Mouse (Mus musculus) heart, adult 2 months (tissue): Measurements from ENCODE around the gene Usp19. TPM values are rescaled to one million over a fixed set of nuclear protein-coding genes. Genes with fewer than 3 reads are reported as not detected.

ENCODE experiments used
- DNase-seq, 2 experiments: peaks; one replicate each; pipeline ENCODE4 v3.0.0; 2021
- H3K27ac ChIP-seq: fragments of 200-600 bp; 2 replicates; pipeline ENCODE4 v1.8.1; 2022
- H3K27me3 ChIP-seq: fragments of 200-500 bp; 2 replicates; pipeline ENCODE4 v1.6.1; 2012; ENCODE audit warnings: mild to moderate bottlenecking, low read length, inconsistent platforms, mixed read lengths; ENCODE audit not compliant: control insufficient read depth, insufficient read depth
- H3K36me3 ChIP-seq: fragments of 200-500 bp; 2 replicates; pipeline ENCODE4 v1.6.1; 2012; ENCODE audit warnings: low read length, inconsistent platforms; ENCODE audit not compliant: control insufficient read depth, insufficient read depth
- H3K4me1 ChIP-seq: fragments of 200-500 bp; 2 replicates; pipeline ENCODE4 v1.6.1; 2011; ENCODE audit warnings: low read length; ENCODE audit not compliant: control insufficient read depth, insufficient read depth
- H3K4me3 ChIP-seq: fragments of 200-600 bp; 2 replicates; pipeline ENCODE4 v1.8.1; 2022
- H3K79me2 ChIP-seq: fragments of 200-500 bp; replicated peaks from 2 replicates; pipeline ENCODE4 v1.6.1; 2012; ENCODE audit warnings: mild to moderate bottlenecking, inconsistent platforms, low read length, moderate library complexity, mixed read lengths; ENCODE audit not compliant: control insufficient read depth, insufficient read depth
- H3K9ac ChIP-seq: fragments of 200-500 bp; 2 replicates; pipeline ENCODE4 v1.6.1; 2012; ENCODE audit warnings: low read depth, mild to moderate bottlenecking, control low read depth, inconsistent platforms, low read length, mixed read lengths
- CTCF ChIP-seq: fragments of 200-600 bp; IDR thresholded peaks from 2 replicates; pipeline ENCODE4 v1.8.1; 2022; ENCODE audit warnings: antibody characterized with exemption, mild to moderate bottlenecking, moderate library complexity
- EP300 ChIP-seq: fragments of 200-500 bp; IDR thresholded peaks from 2 replicates; pipeline ENCODE4 v1.6.1; 2011; ENCODE audit warnings: low read depth, low read length, control low read depth; ENCODE audit not compliant: insufficient read depth
- POLR2A ChIP-seq: fragments of 200-500 bp; IDR thresholded peaks from 2 replicates; pipeline ENCODE4 v1.6.1; 2011; ENCODE audit warnings: mild to moderate bottlenecking, low read depth, low read length, control low read depth; ENCODE audit not compliant: insufficient read depth
- WGBS: fragments of 180-500 bp; shearing (Covaris S2); methylation state at CpG from one replicate; pipeline ENCODE4 v1.1.7; 2018; 5-methylcytosine and 5-hydroxymethylcytosine counted together
- intact Hi-C: fragments of 180-260 bp; cut with DNase I; formaldehyde crosslinking; loops from one replicate; pipeline ENCODE4 v1.15.1; 2025
- polyA plus RNA-seq: library from polyadenylated mRNA; depleted of rRNA; stranded (reverse); fragments of >200 nt; gene quantifications from 2 replicates; pipeline ENCODE4 v1.2.3, GENCODE M21; 2012
- total RNA-seq, 2 experiments: library from RNA; stranded (reverse); gene quantifications; 2 replicates each; pipeline ENCODE4 v1.2.3; 2021

Gene Usp19
- total and polyA plus RNA-seq, 3 experiments = 83.2 to 110 (median 91.9) TPM

GRCm38 (mm10) chr9:108489215-108489614, 1.2 kb upstream of the Usp19 start:
- no peak overlapping the region for H3K27ac ChIP-seq
- TF ChIP-seq EP300 (no peak), CTCF (no peak), POLR2A (no peak)
- WGBS = 95% methylated on average over 20 of the region's 20 CpGs
- H3K4me3 ChIP-seq = no peak overlapping the region
- intact Hi-C loops = no loop called here
- peaks cover 7% of the 10 kb centered on the region for H3K4me1 ChIP-seq
- no peak for DNase-seq
- H3K27me3 ChIP-seq = no peaks in the 10 kb centered on the region
- no peak overlapping the region for H3K9ac ChIP-seq
- peaks cover under 1% of the 10 kb centered on the region; the same call in 1 of the 2 replicates for H3K79me2 ChIP-seq
- H3K36me3 ChIP-seq = peaks cover 6% of the 10 kb centered on the region

GRCm38 (mm10) chr9:108489702-108490558, 472 bp upstream of the Usp19 start:
- intact Hi-C loops = loop anchor here (2.0 to 5.0 kb wide), 2 partner anchors 17 to 38 kb away; partner anchors contain the start of gene Qars
- no peak for DNase-seq
- Histone ChIP-seq H3K4me1 (peaks cover 7% of the 10 kb centered on the region), H3K27ac (peak overlapping the region; percentile 99), H3K9ac (peak overlapping the region; percentile 17), H3K36me3 (peaks cover 6% of the 10 kb centered on the region), H3K79me2 (no peaks in the 10 kb centered on the region), H3K4me3 (peak overlapping the region; percentile 99; the same call in 1 of the 2 replicates), H3K27me3 (no peaks in the 10 kb centered on the region)
- WGBS = 58% methylated on average over 26 of the region's 26 CpGs
- TF ChIP-seq POLR2A = no peak
- TF ChIP-seq EP300 = no peak
- TF ChIP-seq CTCF = no peak

GRCm38 (mm10) chr9:108491286-108491580, 831 bp downstream of the Usp19 start:
- no peak for TF ChIP-seq EP300
- TF ChIP-seq POLR2A = no peak
- no peak for TF ChIP-seq CTCF
- no peaks in the 10 kb centered on the region for H3K27me3 ChIP-seq
- DNase-seq = no peak
- WGBS = 1% methylated on average over 12 of the region's 12 CpGs
- peak overlapping the region; percentile 99 for H3K4me3 ChIP-seq
- peaks cover 7% of the 10 kb centered on the region for H3K4me1 ChIP-seq
- H3K79me2 ChIP-seq = no peaks in the 10 kb centered on the region
- H3K27ac ChIP-seq = peak overlapping the region; percentile 99
- peak overlapping the region; percentile 90 for H3K9ac ChIP-seq
- peaks cover 6% of the 10 kb centered on the region for H3K36me3 ChIP-seq
- intact Hi-C loops = loop anchor here (2.0 to 5.0 kb wide), 2 partner anchors 16 to 39 kb away; partner anchors contain the start of gene Qars

GRCm38 (mm10) chr9:108492043-108492750, 1.8 kb downstream of the Usp19 start:
- Histone ChIP-seq H3K9ac (peak overlapping the region; percentile 42), H3K27me3 (no peaks in the 10 kb centered on the region), H3K27ac (peak overlapping the region; percentile 99), H3K79me2 (no peaks in the 10 kb centered on the region), H3K36me3 (peaks cover 6% of the 10 kb centered on the region), H3K4me1 (peaks cover 7% of the 10 kb centered on the region), H3K4me3 (peak overlapping the region; percentile 99)
- DNase-seq = peak in 1 of 2 experiments; percentile 49
- no peak for TF ChIP-seq CTCF
- no peak for TF ChIP-seq EP300
- no peak for TF ChIP-seq POLR2A
- intact Hi-C loops = loop anchor here (5.0 kb wide), 1 partner anchor 40 kb away; no protein-coding TSS in a partner anchor
- WGBS = 32% methylated on average over 16 of the region's 16 CpGs

GRCm38 (mm10) chr9:108493246-108493645, 2.8 kb downstream of the Usp19 start:
- H3K4me1 ChIP-seq = peaks cover 7% of the 10 kb centered on the region
- no peak overlapping the region for H3K4me3 ChIP-seq
- no peaks in the 10 kb centered on the region for H3K27me3 ChIP-seq
- WGBS = 83% methylated on average over 8 of the region's 8 CpGs
- H3K79me2 ChIP-seq = no peaks in the 10 kb centered on the region
- H3K36me3 ChIP-seq = peaks cover 6% of the 10 kb centered on the region
- no peak overlapping the region for H3K27ac ChIP-seq
- no peak for TF ChIP-seq POLR2A
- no peak for TF ChIP-seq CTCF
- no peak for TF ChIP-seq EP300
- DNase-seq = no peak
- no peak overlapping the region for H3K9ac ChIP-seq
- intact Hi-C loops = loop anchor here (5.0 kb wide), 1 partner anchor 41 kb away; no protein-coding TSS in a partner anchor
